Mouse (Mus musculus) G1E (cell line): ENCODE measurements around the gene Serpini2.

Experiments used
- CTCF ChIP-seq: IDR thresholded peaks from 2 replicates; pipeline ENCODE4 v1.5.1; 2012; ENCODE audit warnings: low read depth, low read length, inconsistent platforms, mixed read lengths
- GATA1 ChIP-seq: IDR thresholded peaks from 2 replicates; pipeline ENCODE4 v1.6.1; 2012; ENCODE audit warnings: borderline replicate concordance, low read length, inconsistent platforms, mixed read lengths
- GATA2 ChIP-seq: IDR thresholded peaks from 2 replicates; pipeline ENCODE4 v1.6.1; 2012; ENCODE audit warnings: low read depth, low read length, inconsistent platforms, borderline replicate concordance

GRCm38 (mm10) chr3:75259356-75259755, 10.5 kb downstream of the Serpini2 start:
- TF ChIP-seq CTCF (no peak), GATA1 (no peak), GATA2 (no peak)
